Mouse (Mus musculus) stomach, embryonic 15.5 days (tissue): Measurements from ENCODE around the gene Psmd5. TPM values are rescaled to one million over a fixed set of nuclear protein-coding genes. Genes with fewer than 3 reads are reported as not detected.
A peak's percentile ranks its signal among the peaks of the same experiment; 100 is the strongest.
"Not testable (repeated sequence)": the region's sequence is repeated elsewhere in the genome, so short reads cannot be mapped to it uniquely, and the experiment has no call there.

Experiments used
- ATAC-seq: fragments of 200-750 bp; cut with Nextera tagmentation; 2 replicates; pipeline ENCODE4 v1.8.0; 2017; ENCODE audit warnings: low read depth, moderate number of reproducible peaks, moderate TSS enrichment; ENCODE audit not compliant: insufficient read depth, low FRiP score
- H3K27ac ChIP-seq: fragments of 300-500 bp; sonication (generic); 2 replicates; pipeline ENCODE4 v1.5.1; 2015; ENCODE audit warnings: mild to moderate bottlenecking, inconsistent platforms
- H3K27me3 ChIP-seq: fragments of 300-500 bp; sonication (generic); replicated peaks from 2 replicates; pipeline ENCODE4 v1.6.1; 2015; ENCODE audit warnings: inconsistent platforms
- H3K36me3 ChIP-seq: fragments of 300-500 bp; sonication (generic); 2 replicates; pipeline ENCODE4 v1.6.1; 2015; ENCODE audit warnings: inconsistent platforms
- H3K4me1 ChIP-seq: fragments of 300-500 bp; sonication (generic); 2 replicates; pipeline ENCODE4 v1.6.1; 2015; ENCODE audit warnings: inconsistent platforms
- H3K4me2 ChIP-seq: fragments of 300-500 bp; sonication (generic); 2 replicates; pipeline ENCODE4 v1.6.1; 2015; ENCODE audit warnings: mild to moderate bottlenecking, inconsistent platforms
- H3K4me3 ChIP-seq: fragments of 300-500 bp; sonication (generic); replicated peaks from 2 replicates; pipeline ENCODE4 v1.5.1; 2015; ENCODE audit warnings: inconsistent platforms
- H3K9ac ChIP-seq: fragments of 300-500 bp; sonication (generic); 2 replicates; pipeline ENCODE4 v1.6.1; 2015; ENCODE audit warnings: inconsistent platforms
- H3K9me3 ChIP-seq: fragments of 300-500 bp; sonication (generic); 2 replicates; pipeline ENCODE4 v1.6.1; 2016; ENCODE audit warnings: inconsistent platforms
- WGBS: fragments of 180-500 bp; shearing (Covaris S2); methylation state at CpG from one replicate; pipeline ENCODE4 v1.1.7; 2015; 5-methylcytosine and 5-hydroxymethylcytosine counted together
- polyA plus RNA-seq: library from polyadenylated mRNA; unstranded; fragments of >200 nt; fragmentation: Nextera tagmentation; extraction: Ambion mirVana; gene quantifications from 2 replicates; pipeline ENCODE4 v1.2.1, GENCODE M21; 2015

The Psmd5 gene
- polyA plus RNA-seq, 1 experiment from 2014 or later = 93.1 TPM

- WGBS = 84% methylated on average over 8 of the region's 8 CpGs
- Histone ChIP-seq H3K4me1 (no peaks in the 10 kb centered on the region), H3K9me3 (no peaks in the 10 kb centered on the region), H3K36me3 (no peaks in the 10 kb centered on the region), H3K27me3 (no peaks in the 10 kb centered on the region), H3K4me3 (no peak overlapping the region), H3K9ac (no peak overlapping the region), H3K27ac (no peak overlapping the region), H3K4me2 (no peak overlapping the region)
- no peak for ATAC-seq
Measured at GRCm38 (mm10) chr2:34841706-34842105, 33.1 kb downstream of the Psmd5 start.

DNA sequence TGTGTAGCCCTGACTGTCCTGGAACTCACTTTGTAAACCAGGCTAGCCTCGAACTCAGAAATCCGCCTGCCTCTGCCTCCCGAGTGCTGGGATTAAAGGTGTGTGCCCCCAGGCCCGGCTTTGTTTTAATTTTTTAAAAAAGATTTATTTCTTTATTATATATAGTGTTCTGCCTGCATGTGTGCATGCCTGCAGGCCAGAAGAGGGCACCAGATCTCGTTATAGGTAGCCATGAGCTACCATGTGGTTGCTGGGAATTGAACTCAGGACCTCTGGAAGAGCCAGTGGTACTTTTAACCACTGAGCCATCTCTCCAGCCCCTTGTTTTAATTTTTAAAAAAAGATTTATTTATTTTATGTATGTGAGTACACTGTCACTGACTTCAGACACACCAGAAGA lies 34.6 kb downstream of the Psmd5 start:
- ATAC-seq = not testable (repeated sequence)

GRCm38 (mm10) chr2:34835669-34836068 lies 39.1 kb downstream of the Psmd5 start:
- Histone ChIP-seq H3K9me3 (no peaks in the 10 kb centered on the region), H3K27ac (no peak overlapping the region), H3K4me2 (no peak overlapping the region), H3K9ac (no peak overlapping the region), H3K36me3 (no peaks in the 10 kb centered on the region), H3K27me3 (no peaks in the 10 kb centered on the region), H3K4me3 (no peak overlapping the region), H3K4me1 (no peaks in the 10 kb centered on the region)
- 71% methylated on average over 3 of the region's 3 CpGs for WGBS
- ATAC-seq = no peak

More for the DNA sequence above, 34.6 kb downstream of the Psmd5 start:
- H3K27ac ChIP-seq, H3K9ac ChIP-seq, H3K36me3 ChIP-seq, H3K27me3 ChIP-seq, H3K4me1 ChIP-seq, H3K4me3 ChIP-seq, H3K9me3 ChIP-seq, H3K4me2 ChIP-seq: not testable (repeated sequence)
- WGBS = 73% methylated on average over 5 of the region's 5 CpGs

- Histone ChIP-seq H3K36me3 (no peaks in the 10 kb centered on the region), H3K4me2 (no peak overlapping the region), H3K4me3 (no peak overlapping the region), H3K27ac (no peak overlapping the region), H3K9ac (no peak overlapping the region), H3K4me1 (no peaks in the 10 kb centered on the region), H3K27me3 (no peaks in the 10 kb centered on the region), H3K9me3 (no peaks in the 10 kb centered on the region)
- no peak for ATAC-seq
- 84% methylated on average over 17 of the region's 17 CpGs for WGBS
Measured at GRCm38 (mm10) chr2:34833624-34834023, 41.1 kb downstream of the Psmd5 start.

- not testable (repeated sequence) for H3K9me3 ChIP-seq, H3K4me3 ChIP-seq, H3K27ac ChIP-seq, ATAC-seq, H3K27me3 ChIP-seq, H3K4me2 ChIP-seq, H3K36me3 ChIP-seq, H3K9ac ChIP-seq, H3K4me1 ChIP-seq
- 69% methylated on average over 11 of the region's 11 CpGs for WGBS
Measured at GRCm38 (mm10) chr2:34832766-34833457, 41.9 kb downstream of the Psmd5 start, which contains the start of gene Gm34653. Gene Gm34653, plus strand, starts transcription at chr2:34833007.

DNA sequence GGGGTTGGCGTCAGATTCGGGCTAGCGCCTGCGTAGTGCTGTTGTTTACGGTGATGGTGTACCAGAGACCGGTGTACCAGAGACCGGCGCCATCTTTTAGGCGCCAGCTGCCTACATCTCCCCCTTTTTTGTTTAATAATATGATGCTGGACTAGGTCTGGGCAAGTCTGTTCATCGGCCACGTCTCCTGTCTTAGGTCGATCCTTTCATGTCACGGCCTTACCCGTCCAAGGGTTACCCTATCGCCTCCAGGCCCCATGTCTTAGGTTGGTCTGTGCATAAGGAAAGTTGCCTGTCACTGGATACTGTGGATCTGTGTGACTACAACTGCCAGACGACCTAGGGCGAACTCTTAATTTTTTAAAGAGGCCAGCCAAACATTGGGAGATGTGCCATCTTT lies 44.7 kb downstream of the Psmd5 start:
- not testable (repeated sequence) for ATAC-seq, H3K9me3 ChIP-seq, H3K27me3 ChIP-seq, H3K9ac ChIP-seq, H3K4me3 ChIP-seq, H3K36me3 ChIP-seq, H3K27ac ChIP-seq, H3K4me1 ChIP-seq, H3K4me2 ChIP-seq
- 95% methylated on average over 17 of the region's 17 CpGs for WGBS

GRCm38 (mm10) chr2:34828026-34828425 lies 46.7 kb downstream of the Psmd5 start:
- Histone ChIP-seq H3K9me3 (no peaks in the 10 kb centered on the region), H3K36me3 (no peaks in the 10 kb centered on the region), H3K27me3 (no peaks in the 10 kb centered on the region), H3K4me3 (no peak overlapping the region), H3K4me1 (peaks cover 3% of the 10 kb centered on the region; the same call in 1 of the 2 replicates), H3K9ac (no peak overlapping the region), H3K4me2 (no peak overlapping the region), H3K27ac (no peak overlapping the region)
- 80% methylated on average over 1 of the region's 1 CpGs for WGBS
- ATAC-seq = no peak

DNA sequence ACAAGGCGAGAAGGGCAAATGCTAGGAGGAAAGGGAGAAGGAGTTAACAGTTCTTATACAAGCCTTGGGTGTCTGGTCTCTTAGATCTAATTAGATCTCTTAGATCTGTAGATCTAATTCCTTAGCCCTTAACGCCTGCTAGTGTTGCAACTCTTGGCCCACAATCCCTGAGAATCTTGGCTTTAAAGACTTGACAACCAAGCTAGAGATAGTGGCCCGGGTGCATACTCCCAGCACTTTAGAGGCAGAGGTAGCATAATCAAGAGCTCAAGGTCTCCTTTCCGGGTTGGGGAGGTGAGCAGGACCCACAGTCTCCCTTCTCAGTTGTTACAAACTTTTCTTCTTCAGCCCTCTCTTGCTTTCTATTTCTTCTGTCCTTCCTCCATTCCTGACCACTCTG lies 47.2 kb downstream of the Psmd5 start:
- whole genome bisulfite sequencing = 90% methylated on average over 4 of the region's 4 CpGs
- ATAC-seq = no peak
- Histone ChIP-seq H3K9ac (no peak overlapping the region), H3K27ac (no peak overlapping the region), H3K9me3 (no peaks in the 10 kb centered on the region), H3K4me2 (no peak overlapping the region), H3K4me1 (peaks cover 3% of the 10 kb centered on the region; the same call in 1 of the 2 replicates), H3K36me3 (peaks cover under 1% of the 10 kb centered on the region; the same call in 1 of the 2 replicates), H3K27me3 (no peaks in the 10 kb centered on the region), H3K4me3 (no peak overlapping the region)

GRCm38 (mm10) chr2:34826460-34827231 lies 48.1 kb downstream of the Psmd5 start:
- peak overlapping the region; percentile 89 for H3K4me3 ChIP-seq
- ATAC-seq = peak; percentile 12; the same call in 1 of the 2 replicates

GRCm38 (mm10) chr2:34825827-34826459 lies 48.8 kb downstream of the Psmd5 start, which contains the start of gene Fbxw2:
Gene Fbxw2, minus strand, starts transcription at chr2:34826311.
- H3K4me1 ChIP-seq = peaks cover 3% of the 10 kb centered on the region; the same call in 1 of the 2 replicates
- peak; percentile 98 for ATAC-seq
- H3K4me2 ChIP-seq = peak within 1 kb of the TSS; percentile 83
- under 1% methylated on average over 54 of the region's 57 CpGs for WGBS
- H3K36me3 ChIP-seq = peaks cover 9% of the 10 kb centered on the region; the same call in 1 of the 2 replicates
- no peaks in the 10 kb centered on the region for H3K27me3 ChIP-seq
- no peaks in the 10 kb centered on the region for H3K9me3 ChIP-seq
- peak within 1 kb of the TSS; percentile 76 for H3K27ac ChIP-seq
- H3K9ac ChIP-seq = peak within 1 kb of the TSS; percentile 98
- peak within 1 kb of the TSS; percentile 89 for H3K4me3 ChIP-seq

More at GRCm38 (mm10) chr2:34826460-34827231, 48.1 kb downstream of the Psmd5 start:
- H3K9ac ChIP-seq = peak overlapping the region; percentile 98
- H3K4me1 ChIP-seq = peaks cover 3% of the 10 kb centered on the region; the same call in 1 of the 2 replicates
- no peaks in the 10 kb centered on the region for H3K27me3 ChIP-seq
- peak overlapping the region; percentile 76 for H3K27ac ChIP-seq
- peaks cover 5% of the 10 kb centered on the region; the same call in 1 of the 2 replicates for H3K36me3 ChIP-seq
- peak overlapping the region; percentile 83 for H3K4me2 ChIP-seq
- WGBS = 33% methylated on average over 20 of the region's 21 CpGs
- no peaks in the 10 kb centered on the region for H3K9me3 ChIP-seq

DNA sequence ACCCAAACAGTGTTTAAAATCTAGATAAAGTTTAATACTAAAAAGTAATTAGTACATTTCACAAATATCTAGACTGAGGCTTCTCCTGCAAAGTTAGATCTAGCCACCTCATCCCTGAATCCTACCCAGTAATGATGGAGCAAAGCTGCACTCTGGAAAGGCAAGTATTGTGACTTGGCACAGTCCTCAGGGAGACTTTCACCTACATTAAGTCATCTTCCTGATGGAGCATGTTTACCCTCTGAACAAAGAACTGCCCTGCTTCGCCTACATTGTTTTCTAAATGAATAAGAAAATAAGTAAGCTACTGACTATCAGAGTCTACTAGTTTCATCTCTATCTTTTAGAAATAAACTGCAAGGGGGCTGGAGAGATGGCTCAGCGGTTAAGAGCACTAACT lies 56.3 kb downstream of the Psmd5 start:
- WGBS = 90% methylated on average over 2 of the region's 2 CpGs
- peaks cover 30% of the 10 kb centered on the region for H3K36me3 ChIP-seq
- ATAC-seq = no peak

More for the DNA sequence above, 56.3 kb downstream of the Psmd5 start:
- Histone ChIP-seq H3K4me1 (no peaks in the 10 kb centered on the region), H3K27me3 (no peaks in the 10 kb centered on the region), H3K9me3 (no peaks in the 10 kb centered on the region), H3K4me2 (no peak overlapping the region), H3K9ac (no peak overlapping the region), H3K4me3 (no peak overlapping the region), H3K27ac (no peak overlapping the region)
